Mouse (Mus musculus) bone marrow, adult 2 months (tissue): ENCODE results near the gene Zdhhc11.

Source experiments
- CTCF ChIP-seq: fragments of 200-500 bp; IDR thresholded peaks from 2 replicates; pipeline ENCODE4 v1.5.1; 2011; ENCODE audit warnings: low read length, control low read depth; ENCODE audit not compliant: control insufficient read depth, insufficient read depth
- POLR2A ChIP-seq: fragments of 200-500 bp; IDR thresholded peaks from 2 replicates; pipeline ENCODE4 v1.6.1; 2011; ENCODE audit warnings: low read depth, mild to moderate bottlenecking, control low read depth, low read length, borderline replicate concordance; ENCODE audit not compliant: control insufficient read depth

GRCm38 (mm10) chr13:73937321-73938176 lies 26.1 kb upstream of the Zdhhc11 start, which contains the start of the genes Trip13 and Brd9:
- no peak for TF ChIP-seq CTCF
- TF ChIP-seq POLR2A: peak; percentile 55; the same call in 1 of the 2 replicates
